In genomic region chr1:134962821-134963220, GRCm38 (mm10) we compare ENCODE assay signal across 8 mouse cellular contexts. TPM values are rescaled to one million over a fixed set of nuclear protein-coding genes. Genes with fewer than 3 reads are reported as not detected.
DNase-seq lines count a peak whose midpoint lies in the region; ATAC-seq and TF ChIP-seq lines count a peak whose summit lies in the region.

No protein-coding gene starts in this region.

- peak overlapping the region; percentile 76 for H3K9ac ChIP-seq in embryonic facial prominence, embryonic 13.5 days
- H3K9ac ChIP-seq in intestine, embryonic 14.5 days (ENCODE audit: low read length) = peak overlapping the region; percentile 60
- peak overlapping the region; percentile 4 for H3K9ac ChIP-seq in stomach, postnatal 0 days (ENCODE audit: low read length)

- H3K9me3 ChIP-seq in embryonic facial prominence, embryonic 13.5 days = no peaks in the 10 kb centered on the region
- H3K9me3 ChIP-seq in intestine, embryonic 14.5 days (ENCODE audit: control insufficient read depth, low read length) = no peaks in the 10 kb centered on the region
- no peaks in the 10 kb centered on the region for H3K9me3 ChIP-seq in stomach, postnatal 0 days (ENCODE audit: control insufficient read depth, low read length)

- TF ChIP-seq CTCF in testis, adult 2 months (IDR thresholded peaks at IDR 0.05; ENCODE audit: control insufficient read depth, insufficient read depth, insufficient replicate concordance, low read depth, low read length) = no peak
- TF ChIP-seq CTCF in stomach, postnatal 0 days (IDR thresholded peaks at IDR 0.05; ENCODE audit: low read depth) = peak; percentile 57

- no peak for TF ChIP-seq EP300 in stomach, postnatal 0 days (optimal IDR thresholded peaks at IDR 0.05)

- H3K4me1 ChIP-seq in testis, adult 2 months (ENCODE audit: control insufficient read depth, insufficient read depth, low read length) = peaks cover 2% of the 10 kb centered on the region
- H3K4me1 ChIP-seq in embryonic facial prominence, embryonic 13.5 days = peaks cover 17% of the 10 kb centered on the region
- H3K4me1 ChIP-seq in intestine, embryonic 14.5 days (replicated peaks; ENCODE audit: control insufficient read depth, insufficient read depth, low read length) = peaks cover 3% of the 10 kb centered on the region; the same call in 1 of the 2 replicates
- H3K4me1 ChIP-seq in stomach, postnatal 0 days (replicated peaks; ENCODE audit: control insufficient read depth, insufficient read depth) = no peaks in the 10 kb centered on the region

- 3% methylated on average over 11 of the region's 11 CpGs for WGBS in embryonic facial prominence, embryonic 13.5 days
- 3% methylated on average over 11 of the region's 11 CpGs for WGBS in intestine, embryonic 14.5 days
- WGBS in stomach, postnatal 0 days = 2% methylated on average over 11 of the region's 11 CpGs

- no peak for DNase-seq in testis, postnatal 10 days (ENCODE audit: low spot score)
- DNase-seq in intestine, embryonic 14.5 days (ENCODE audit: low spot score) = no peak
- peak; percentile 22 for DNase-seq in lung, postnatal 36 days
- peak; percentile 39 for DNase-seq in stomach, postnatal 0 days (ENCODE audit: low spot score)
- DNase-seq in layer of hippocampus, postnatal 25 days (ENCODE audit: extremely low spot score in 1 of 2, low spot score in 1 of 2) = no peak
- DNase-seq in embryo, embryonic 10 days (ENCODE audit: low spot score) = no peak

- no peak for TF ChIP-seq POLR2A in testis, adult 2 months (IDR thresholded peaks at IDR 0.05; ENCODE audit: control insufficient read depth, low read depth, low read length)

- H3K4me2 ChIP-seq in embryonic facial prominence, embryonic 13.5 days = peak overlapping the region; percentile 72
- peak overlapping the region; percentile 81 for H3K4me2 ChIP-seq in intestine, embryonic 14.5 days (ENCODE audit: low read length)
- H3K4me2 ChIP-seq in stomach, postnatal 0 days (replicated peaks; ENCODE audit: low read depth) = peak overlapping the region; percentile 52

- H3K27me3 ChIP-seq in testis, adult 2 months (ENCODE audit: control insufficient read depth, insufficient read depth, low read length) = no peaks in the 10 kb centered on the region
- H3K27me3 ChIP-seq in embryonic facial prominence, embryonic 13.5 days = no peaks in the 10 kb centered on the region
- H3K27me3 ChIP-seq in intestine, embryonic 14.5 days (replicated peaks; ENCODE audit: control insufficient read depth, insufficient read depth, low read length) = no peaks in the 10 kb centered on the region
- no peaks in the 10 kb centered on the region for H3K27me3 ChIP-seq in stomach, postnatal 0 days (ENCODE audit: control insufficient read depth, insufficient read depth, low read length)

- peak overlapping the region; percentile 96 for H3K27ac ChIP-seq in testis, adult 2 months (ENCODE audit: control insufficient read depth, insufficient read depth, low read depth, low read length)
- peak overlapping the region; percentile 48; the same call in 1 of the 2 replicates for H3K27ac ChIP-seq in embryonic facial prominence, embryonic 13.5 days
- H3K27ac ChIP-seq in intestine, embryonic 14.5 days (ENCODE audit: low read depth) = no peak overlapping the region
- no peak overlapping the region for H3K27ac ChIP-seq in stomach, postnatal 0 days (replicated peaks)

- peaks cover 3% of the 10 kb centered on the region for H3K36me3 ChIP-seq in testis, adult 2 months (ENCODE audit: control insufficient read depth, insufficient read depth, low read length)
- H3K36me3 ChIP-seq in embryonic facial prominence, embryonic 13.5 days = no peaks in the 10 kb centered on the region
- H3K36me3 ChIP-seq in intestine, embryonic 14.5 days (ENCODE audit: control insufficient read depth, insufficient read depth, low read length) = 0 out of 2 replicates have a peak, but pooled peaks cover 7% of the 10 kb centered on the region
- no peaks in the 10 kb centered on the region for H3K36me3 ChIP-seq in stomach, postnatal 0 days (ENCODE audit: control insufficient read depth, insufficient read depth, low read length)

- peak overlapping the region; percentile 95 for H3K4me3 ChIP-seq in testis, adult 2 months (ENCODE audit: control insufficient read depth, low read depth, low read length)
- peak overlapping the region; percentile 74 for H3K4me3 ChIP-seq in embryonic facial prominence, embryonic 13.5 days
- H3K4me3 ChIP-seq in intestine, embryonic 14.5 days (ENCODE audit: low read depth, low read length) = peak overlapping the region; percentile 78
- peak overlapping the region; percentile 55 for H3K4me3 ChIP-seq in stomach, postnatal 0 days (ENCODE audit: low read depth, low read length)

- no peak for ATAC-seq in embryonic facial prominence, embryonic 13.5 days (ENCODE audit: insufficient number of reproducible peaks, insufficient read depth, low FRiP score, low TSS enrichment, low read depth)
- ATAC-seq in intestine, embryonic 14.5 days (replicated peaks; ENCODE audit: low FRiP score, low TSS enrichment, low read depth) = no peak
- peak; percentile 53; the same call in 1 of the 2 replicates for ATAC-seq in stomach, postnatal 0 days (ENCODE audit: low FRiP score, low TSS enrichment)

RNA-seq across cellular contexts. Expression of gene Ube2t, which starts 0.5 kb away (rescaled TPM):
- polyA plus RNA-seq in testis, adult 2 months (2012; rRNA removed) = 52.9 and 54.2 TPM in 2 replicates
- polyA plus RNA-seq in embryonic facial prominence, embryonic 13.5 days (2015; fragmentation: Nextera tagmentation; extraction: Ambion mirVana) = 35.7 and 37.9 TPM in 2 replicates
- 32.9 and 36.8 TPM in 2 replicates for polyA plus RNA-seq in intestine, embryonic 14.5 days (2014; fragmentation: Nextera tagmentation; extraction: Ambion mirVana)
- 10.5 and 13.4 TPM in 2 replicates for polyA plus RNA-seq in stomach, postnatal 0 days (2015; fragmentation: Nextera tagmentation; extraction: Ambion mirVana)
- total RNA-seq in layer of hippocampus, postnatal 25 days (2021) = 1 to 10 TPM; 2.0 to 2.4 TPM

RNA-seq across cellular contexts. Expression of gene Ppp1r12b, which starts 7.1 kb away (rescaled TPM):
- polyA plus RNA-seq in testis, adult 2 months (2012; rRNA removed) = 7.1 and 8.1 TPM in 2 replicates
- polyA plus RNA-seq in embryonic facial prominence, embryonic 13.5 days (2015; fragmentation: Nextera tagmentation; extraction: Ambion mirVana) = 9.9 and 12.1 TPM in 2 replicates
- polyA plus RNA-seq in intestine, embryonic 14.5 days (2014; fragmentation: Nextera tagmentation; extraction: Ambion mirVana) = 34.0 and 37.6 TPM in 2 replicates
- polyA plus RNA-seq in stomach, postnatal 0 days (2015; fragmentation: Nextera tagmentation; extraction: Ambion mirVana) = 12.5 and 13.3 TPM in 2 replicates
- total RNA-seq in layer of hippocampus, postnatal 25 days (2021) = 10 to 100 TPM; 68.5 to 75.8 TPM

Comparison
In these comparisons a context has a peak if more than half of its experiments do, and no peak if none do; other contexts are left out.
1. H3K27ac ChIP-seq: peak in testis, adult 2 months (single experiment) and embryonic facial prominence, embryonic 13.5 days (single experiment); none in intestine, embryonic 14.5 days (single experiment) and stomach, postnatal 0 days (single experiment).
2. DNase-seq: peak in lung, postnatal 36 days (single experiment) and stomach, postnatal 0 days (single experiment); none in testis, postnatal 10 days (single experiment), intestine, embryonic 14.5 days (single experiment), layer of hippocampus, postnatal 25 days (0 of 2) and embryo, embryonic 10 days (single experiment).
3. H3K9ac ChIP-seq: peak in every context shown above with its lines; median percentile 76 in embryonic facial prominence, embryonic 13.5 days; 60 in intestine, embryonic 14.5 days; 4 in stomach, postnatal 0 days.
4. Peak in every context shown above with its lines, with median percentiles within 50 percentile points of each other: H3K4me3 ChIP-seq and H3K4me2 ChIP-seq.